Mouse (Mus musculus): ENCODE results near the gene Hacd4.

- TF ChIP-seq CTCF (IDR thresholded peaks at IDR 0.05; ENCODE audit: control insufficient read depth, insufficient read depth, insufficient read length) (no peak), CEBPB (IDR thresholded peaks at IDR 0.05; ENCODE audit: low read depth) (no peak), MYOD1 (IDR thresholded peaks at IDR 0.05; ENCODE audit: control insufficient read depth, insufficient read length, low read depth) (no peak), USF1 (IDR thresholded peaks at IDR 0.05; ENCODE audit: low read depth) (no peak), FOSL1 (IDR thresholded peaks at IDR 0.05; ENCODE audit: insufficient read depth, low read length, poor library complexity, severe bottlenecking) (no peak)
These were observed 23.7 kb downstream of the Hacd4 start for GRCm38 (mm10) chr4:88415017-88415416.

Data from C2C12 (cell line).